Mouse (Mus musculus): ENCODE data around the gene Olfr1337.

- no peak for TF ChIP-seq POLR2A (IDR thresholded peaks at IDR 0.05; ENCODE audit: insufficient read length, low read depth)
- no peak for TF ChIP-seq USF1 (IDR thresholded peaks at IDR 0.05; ENCODE audit: low read depth)
- no peak for TF ChIP-seq SRF (IDR thresholded peaks at IDR 0.05; ENCODE audit: control insufficient read depth, insufficient read length, low read depth)
- TF ChIP-seq MYOG (IDR thresholded peaks at IDR 0.05; ENCODE audit: control insufficient read depth in 1 of 3, insufficient read depth in 1 of 3, insufficient read length in 2 of 3, low read depth in 2 of 3) = no peak
- no peak for TF ChIP-seq MAX (IDR thresholded peaks at IDR 0.05; ENCODE audit: low read depth)
- TF ChIP-seq POLR2AphosphoS2 (IDR thresholded peaks at IDR 0.05; ENCODE audit: insufficient read length, low read depth) = no peak
- no peak for TF ChIP-seq MYOD1 (IDR thresholded peaks at IDR 0.05; ENCODE audit: control insufficient read depth in 1 of 3, insufficient read length in 2 of 3, low read depth in 2 of 3)
- no peak for TF ChIP-seq E2F4 (IDR thresholded peaks at IDR 0.05; ENCODE audit: insufficient read depth)
These were observed 23.7 kb downstream of the Olfr1337 start, which contains the start of gene Olfr1338 for GRCm38 (mm10) chr4:118758637-118759036.

Measured in myocyte (in vitro differentiated cells).